Mouse (Mus musculus): ENCODE results near the gene Gnai2. TPM values are rescaled to one million over a fixed set of nuclear protein-coding genes. Genes with fewer than 3 reads are reported as not detected.

Gene Gnai2
- polyA plus RNA-seq, 1 experiment from 2014 or later, result 234 TPM

DNA sequence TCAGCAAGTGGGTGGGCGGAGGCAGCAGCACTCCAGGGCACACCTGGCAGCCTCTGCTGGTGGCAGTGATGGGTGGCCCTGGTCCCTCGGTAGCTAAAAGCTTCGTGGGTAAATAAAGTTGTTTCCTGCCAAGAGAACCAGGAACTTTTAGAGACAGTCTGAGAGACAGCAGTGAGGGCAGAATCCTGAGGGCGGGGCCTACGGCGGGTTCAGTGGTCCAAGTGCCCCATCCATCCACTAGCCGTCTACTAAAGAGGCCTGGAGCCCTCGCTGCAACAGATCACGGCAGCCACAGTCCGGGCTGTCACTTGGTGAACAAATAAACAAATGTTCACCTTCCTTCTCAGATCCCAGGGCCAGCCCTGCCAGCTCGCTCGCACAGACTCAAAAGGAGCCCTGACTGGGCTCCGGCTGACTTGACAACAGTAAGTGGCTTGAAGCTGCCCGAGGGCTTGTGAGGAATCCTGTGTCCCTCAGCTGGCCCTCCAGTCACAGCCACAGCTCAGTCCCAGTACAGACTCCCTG is 5.2 kb downstream of the Gnai2 start:
- no peaks in the 10 kb centered on the region for H3K36me3 ChIP-seq (ENCODE audit: control insufficient read depth, insufficient read depth, low read length)
- H3K4me1 ChIP-seq (ENCODE audit: control insufficient read depth, insufficient read depth, low read length), result peaks cover 76% of the 10 kb centered on the region
- peak overlapping the region; percentile 41; the same call in 1 of the 2 replicates for H3K9ac ChIP-seq (replicated peaks; ENCODE audit: low read depth, low read length)
- H3K4me3 ChIP-seq (ENCODE audit: low read depth, low read length), result no peak overlapping the region
- 0 out of 2 replicates have a peak, but pooled peaks have one; percentile 3 for ATAC-seq (ENCODE audit: low read depth)
- H3K27me3 ChIP-seq (ENCODE audit: control insufficient read depth, insufficient read depth, low read length), result no peaks in the 10 kb centered on the region
- H3K9me3 ChIP-seq (ENCODE audit: control insufficient read depth, low read length), result no peaks in the 10 kb centered on the region
- H3K4me2 ChIP-seq (ENCODE audit: low read depth, low read length), result peak overlapping the region; percentile 27; the same call in 1 of the 2 replicates
- WGBS, result 8% methylated on average over 14 of the region's 14 CpGs
- peak overlapping the region; percentile 90 for H3K27ac ChIP-seq (ENCODE audit: low read depth, low read length)

DNA sequence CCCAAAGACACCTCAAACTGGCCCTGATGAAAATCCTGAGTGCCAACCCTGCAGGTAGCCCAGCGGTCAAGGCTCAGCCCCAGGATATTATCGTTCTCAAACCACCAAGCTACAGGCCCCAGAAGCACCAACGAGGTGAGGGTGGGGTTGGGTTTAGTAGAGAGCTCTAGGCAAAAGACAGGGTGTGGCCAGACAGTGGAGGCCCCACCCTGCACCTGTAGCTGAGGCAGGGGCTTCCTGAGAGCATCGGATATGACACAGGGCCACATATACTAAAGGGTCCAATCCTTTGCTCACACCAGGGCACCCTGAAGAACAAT is 5.8 kb downstream of the Gnai2 start:
- no peaks in the 10 kb centered on the region for H3K36me3 ChIP-seq (ENCODE audit: control insufficient read depth, insufficient read depth, low read length)
- no peaks in the 10 kb centered on the region for H3K9me3 ChIP-seq (ENCODE audit: control insufficient read depth, low read length)
- H3K9ac ChIP-seq (replicated peaks; ENCODE audit: low read depth, low read length), result no peak overlapping the region
- H3K27me3 ChIP-seq (ENCODE audit: control insufficient read depth, insufficient read depth, low read length), result no peaks in the 10 kb centered on the region
- H3K4me1 ChIP-seq (ENCODE audit: control insufficient read depth, insufficient read depth, low read length), result peaks cover 78% of the 10 kb centered on the region
- WGBS, result 19% methylated on average over 4 of the region's 4 CpGs
- H3K4me3 ChIP-seq (ENCODE audit: low read depth, low read length), result no peak overlapping the region
- peak overlapping the region; percentile 27; the same call in 1 of the 2 replicates for H3K4me2 ChIP-seq (ENCODE audit: low read depth, low read length)
- peak overlapping the region; percentile 90 for H3K27ac ChIP-seq (ENCODE audit: low read depth, low read length)
- ATAC-seq (ENCODE audit: low read depth), result no peak

DNA sequence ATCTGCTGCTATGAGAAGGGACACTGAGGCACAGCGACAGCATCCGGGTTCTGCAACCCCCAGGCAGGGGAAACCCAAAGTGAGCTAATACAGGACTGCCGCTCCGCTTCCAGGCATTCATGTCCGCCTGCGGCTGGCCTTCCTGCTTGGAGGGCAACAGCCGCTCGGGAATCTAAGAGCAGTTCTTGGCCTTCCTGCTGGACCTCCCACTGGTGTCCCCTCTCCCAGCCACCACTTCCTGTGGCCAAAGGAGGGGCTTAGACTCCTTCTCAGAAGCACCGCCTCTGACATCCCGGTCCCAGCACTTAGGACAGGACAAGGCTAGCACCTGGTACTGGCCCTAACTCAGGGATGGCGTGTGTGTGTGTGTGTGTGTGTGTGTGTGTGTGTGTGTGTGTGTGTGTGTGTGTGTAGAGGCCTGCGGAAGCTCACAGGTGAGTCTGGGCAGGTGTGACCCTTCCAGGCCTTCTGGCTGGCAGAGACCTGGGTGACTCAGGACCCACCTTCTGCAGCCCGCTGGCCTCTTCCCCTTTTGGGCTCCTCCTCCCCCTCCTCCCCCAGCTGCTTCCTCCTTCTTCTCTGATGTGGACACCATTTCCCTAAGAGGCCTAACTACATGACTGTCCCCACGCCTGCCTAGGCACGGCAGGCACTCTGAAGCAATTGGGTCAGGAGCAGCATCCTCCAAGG is 6.3 kb downstream of the Gnai2 start:
- 39% methylated on average over 15 of the region's 15 CpGs for WGBS
- Histone ChIP-seq H3K27ac (ENCODE audit: low read depth, low read length) (peak overlapping the region; percentile 91), H3K36me3 (ENCODE audit: control insufficient read depth, insufficient read depth, low read length) (no peaks in the 10 kb centered on the region), H3K4me3 (ENCODE audit: low read depth, low read length) (no peak overlapping the region), H3K4me1 (ENCODE audit: control insufficient read depth, insufficient read depth, low read length) (peaks cover 73% of the 10 kb centered on the region), H3K9me3 (ENCODE audit: control insufficient read depth, low read length) (no peaks in the 10 kb centered on the region), H3K9ac (replicated peaks; ENCODE audit: low read depth, low read length) (peak overlapping the region; percentile 48), H3K27me3 (ENCODE audit: control insufficient read depth, insufficient read depth, low read length) (no peaks in the 10 kb centered on the region), H3K4me2 (ENCODE audit: low read depth, low read length) (peak overlapping the region; percentile 27; the same call in 1 of the 2 replicates)
- no peak for ATAC-seq (ENCODE audit: low read depth)

DNA sequence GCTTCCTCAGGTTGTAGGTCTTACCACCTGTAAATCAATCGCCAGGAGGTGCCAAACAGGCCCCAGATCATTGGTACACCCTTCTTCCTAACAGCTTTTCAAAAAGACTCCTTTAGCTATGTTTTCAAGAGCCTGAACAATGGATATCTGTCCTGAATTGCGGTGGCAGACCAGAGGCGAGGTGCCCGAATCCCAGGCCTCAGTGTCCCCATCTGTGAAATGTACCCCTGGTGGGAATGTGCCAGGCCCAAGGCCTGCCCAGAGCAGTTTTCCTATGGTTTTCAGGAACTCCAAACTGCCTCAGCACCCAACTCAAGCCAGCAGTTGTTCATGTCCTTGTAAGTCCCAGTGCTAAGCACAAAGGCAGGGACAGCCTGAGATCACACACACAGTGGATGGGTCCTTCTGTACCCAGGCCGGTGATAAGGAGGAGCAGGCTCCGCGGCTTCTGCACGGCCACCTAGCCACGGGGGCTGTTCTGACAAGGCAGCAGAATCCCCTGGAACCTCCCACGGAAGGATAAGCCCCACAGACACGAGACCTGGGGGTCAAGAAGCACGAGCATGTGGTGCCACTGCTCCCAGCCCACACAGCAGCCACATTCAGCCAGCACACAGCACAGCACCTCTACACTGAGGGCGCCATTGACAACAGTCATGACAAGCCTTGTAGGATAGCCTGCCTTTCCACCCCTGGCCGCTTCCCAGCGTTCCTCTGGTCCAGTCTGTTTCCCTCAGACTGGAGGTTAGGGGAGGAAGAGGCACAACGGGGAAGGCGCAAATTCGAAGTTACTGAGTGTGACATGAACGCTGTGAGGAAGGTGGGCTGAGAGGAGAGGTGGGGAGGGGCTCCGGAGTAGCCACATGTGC is 7.5 kb downstream of the Gnai2 start:
- Histone ChIP-seq H3K27ac (ENCODE audit: low read depth, low read length) (peak overlapping the region; percentile 91), H3K9me3 (ENCODE audit: control insufficient read depth, low read length) (no peaks in the 10 kb centered on the region), H3K4me1 (ENCODE audit: control insufficient read depth, insufficient read depth, low read length) (peaks cover 67% of the 10 kb centered on the region), H3K36me3 (ENCODE audit: control insufficient read depth, insufficient read depth, low read length) (no peaks in the 10 kb centered on the region), H3K27me3 (ENCODE audit: control insufficient read depth, insufficient read depth, low read length) (no peaks in the 10 kb centered on the region), H3K4me3 (ENCODE audit: low read depth, low read length) (no peak overlapping the region), H3K4me2 (ENCODE audit: low read depth, low read length) (peak overlapping the region; percentile 23), H3K9ac (replicated peaks; ENCODE audit: low read depth, low read length) (peak overlapping the region; percentile 48)
- ATAC-seq (ENCODE audit: low read depth), result no peak
- WGBS, result 16% methylated on average over 20 of the region's 20 CpGs

DNA sequence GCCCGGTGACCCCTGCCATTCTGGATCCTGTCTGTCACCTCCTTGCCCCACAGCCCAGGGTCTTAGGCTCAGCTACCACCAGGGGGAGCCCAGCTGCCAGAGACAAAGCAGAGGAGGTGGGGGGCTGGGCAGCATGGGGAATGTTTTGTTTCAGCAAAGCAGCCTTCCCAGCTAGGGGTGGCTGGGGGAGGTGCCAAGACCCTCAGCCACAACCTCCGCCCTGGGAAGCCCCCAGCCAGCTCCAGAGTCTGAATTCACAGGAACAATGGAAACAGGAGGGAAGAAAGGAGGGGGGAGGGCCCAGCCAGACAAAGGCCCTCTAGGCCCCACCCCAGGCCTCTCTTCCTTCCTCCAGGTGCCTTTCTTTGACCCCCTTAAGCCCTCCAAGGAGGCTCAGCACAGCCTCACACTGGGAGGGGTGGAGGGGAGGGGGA is 8.3 kb downstream of the Gnai2 start:
- WGBS, result 5% methylated on average over 2 of the region's 2 CpGs
- peaks cover 59% of the 10 kb centered on the region for H3K4me1 ChIP-seq (ENCODE audit: control insufficient read depth, insufficient read depth, low read length)
- H3K4me3 ChIP-seq (ENCODE audit: low read depth, low read length), result no peak overlapping the region

DNA sequence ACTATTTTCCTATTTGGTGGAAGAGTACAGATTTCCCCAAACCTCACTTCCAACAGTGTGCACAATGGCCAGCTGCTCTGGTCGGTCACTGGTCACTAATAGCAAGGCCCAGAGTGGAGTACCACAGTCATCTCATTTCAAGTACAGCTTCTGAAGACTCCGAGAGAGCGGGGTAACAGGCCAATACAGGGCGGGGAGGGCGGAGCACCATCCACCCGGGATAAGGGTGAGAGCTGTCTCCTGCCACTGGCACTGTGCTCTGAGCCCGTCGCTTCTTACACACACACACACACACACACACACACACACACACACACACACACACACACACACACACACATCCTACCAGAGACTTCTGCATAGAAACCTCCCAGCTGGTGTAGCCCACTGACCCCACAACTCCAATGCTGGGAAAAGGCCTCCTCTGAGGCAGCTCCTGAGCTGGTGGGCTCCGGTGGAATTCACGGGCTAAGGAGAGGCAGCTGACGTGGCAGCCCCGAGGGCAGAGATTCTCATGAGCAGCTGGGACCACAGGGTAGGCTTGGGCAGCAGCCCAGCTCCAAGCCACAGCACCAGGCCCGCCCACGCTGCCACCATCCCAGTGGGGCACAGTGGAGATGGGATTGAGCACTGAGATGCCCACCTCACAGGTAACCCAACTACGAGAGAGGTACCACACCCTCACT is 8.9 kb downstream of the Gnai2 start:
- no peaks in the 10 kb centered on the region for H3K9me3 ChIP-seq (ENCODE audit: control insufficient read depth, low read length)
- H3K4me3 ChIP-seq (ENCODE audit: low read depth, low read length), result no peak overlapping the region
- peak overlapping the region; percentile 23 for H3K4me2 ChIP-seq (ENCODE audit: low read depth, low read length)
- H3K27me3 ChIP-seq (ENCODE audit: control insufficient read depth, insufficient read depth, low read length), result no peaks in the 10 kb centered on the region
- no peaks in the 10 kb centered on the region for H3K36me3 ChIP-seq (ENCODE audit: control insufficient read depth, insufficient read depth, low read length)
- 28% methylated on average over 13 of the region's 15 CpGs for WGBS
- peak overlapping the region; percentile 48 for H3K9ac ChIP-seq (replicated peaks; ENCODE audit: low read depth, low read length)
- peak overlapping the region; percentile 91 for H3K27ac ChIP-seq (ENCODE audit: low read depth, low read length)
- peak; percentile 31; the same call in 1 of the 2 replicates for ATAC-seq (ENCODE audit: low read depth)
- peaks cover 54% of the 10 kb centered on the region for H3K4me1 ChIP-seq (ENCODE audit: control insufficient read depth, insufficient read depth, low read length)

More for the DNA sequence above, 8.3 kb downstream of the Gnai2 start:
- no peaks in the 10 kb centered on the region for H3K9me3 ChIP-seq (ENCODE audit: control insufficient read depth, low read length)
- no peaks in the 10 kb centered on the region for H3K27me3 ChIP-seq (ENCODE audit: control insufficient read depth, insufficient read depth, low read length)
- peak overlapping the region; percentile 48 for H3K9ac ChIP-seq (replicated peaks; ENCODE audit: low read depth, low read length)
- H3K4me2 ChIP-seq (ENCODE audit: low read depth, low read length), result peak overlapping the region; percentile 23
- peak overlapping the region; percentile 91 for H3K27ac ChIP-seq (ENCODE audit: low read depth, low read length)
- peak; percentile 62 for ATAC-seq (ENCODE audit: low read depth)
- H3K36me3 ChIP-seq (ENCODE audit: control insufficient read depth, insufficient read depth, low read length), result no peaks in the 10 kb centered on the region

DNA sequence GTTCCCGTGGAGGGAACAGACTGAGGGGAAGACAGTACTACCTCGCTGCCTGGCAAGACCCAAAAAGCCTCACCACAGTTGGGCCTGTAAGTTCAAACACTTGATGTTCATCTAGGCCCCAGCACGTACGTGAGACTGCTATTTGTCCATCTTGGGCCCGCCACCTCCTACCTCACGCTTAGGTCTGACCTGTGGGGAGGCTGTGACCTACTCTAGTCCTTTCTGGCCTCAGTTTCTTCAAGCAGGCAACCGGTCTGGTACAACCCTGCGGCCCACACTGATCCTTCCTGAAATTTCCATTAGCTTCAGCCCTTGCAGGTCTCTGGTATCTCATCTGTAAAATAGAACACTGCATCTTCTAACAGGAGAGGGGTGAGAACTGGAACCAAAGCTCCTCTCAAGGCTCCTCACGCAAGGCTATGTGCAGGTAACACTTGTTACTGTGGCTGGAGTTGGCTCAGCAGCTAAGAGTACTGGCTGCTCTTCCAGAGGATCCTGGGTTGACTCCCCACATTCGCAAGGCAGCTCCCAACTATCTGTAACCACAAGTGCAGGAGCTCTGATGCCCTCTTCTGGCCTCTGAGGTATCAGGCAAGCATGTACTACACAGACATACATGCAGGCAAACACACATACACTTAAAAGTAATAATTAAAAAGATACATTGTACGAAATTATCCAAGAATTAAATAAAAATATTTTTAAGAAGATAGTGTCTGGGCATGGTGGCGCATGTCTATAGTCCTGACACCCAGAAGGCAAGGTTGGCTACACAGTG is 9.6 kb downstream of the Gnai2 start:
- H3K36me3 ChIP-seq (ENCODE audit: control insufficient read depth, insufficient read depth, low read length), result no peaks in the 10 kb centered on the region; the same call in 1 of the 2 replicates
- H3K9me3 ChIP-seq (ENCODE audit: control insufficient read depth, low read length), result no peaks in the 10 kb centered on the region
- H3K4me2 ChIP-seq (ENCODE audit: low read depth, low read length), result 0 out of 2 replicates have a peak overlapping the region, but pooled peaks have one; percentile 23
- 0 out of 2 replicates have a peak overlapping the region, but pooled peaks have one; percentile 91 for H3K27ac ChIP-seq (ENCODE audit: low read depth, low read length)
- H3K4me1 ChIP-seq (ENCODE audit: control insufficient read depth, insufficient read depth, low read length), result peaks cover 50% of the 10 kb centered on the region
- ATAC-seq (ENCODE audit: low read depth), result no peak
- H3K9ac ChIP-seq (replicated peaks; ENCODE audit: low read depth, low read length), result no peak overlapping the region
- H3K4me3 ChIP-seq (ENCODE audit: low read depth, low read length), result no peak overlapping the region
- 87% methylated on average over 12 of the region's 12 CpGs for WGBS
- H3K27me3 ChIP-seq (ENCODE audit: control insufficient read depth, insufficient read depth, low read length), result no peaks in the 10 kb centered on the region

DNA sequence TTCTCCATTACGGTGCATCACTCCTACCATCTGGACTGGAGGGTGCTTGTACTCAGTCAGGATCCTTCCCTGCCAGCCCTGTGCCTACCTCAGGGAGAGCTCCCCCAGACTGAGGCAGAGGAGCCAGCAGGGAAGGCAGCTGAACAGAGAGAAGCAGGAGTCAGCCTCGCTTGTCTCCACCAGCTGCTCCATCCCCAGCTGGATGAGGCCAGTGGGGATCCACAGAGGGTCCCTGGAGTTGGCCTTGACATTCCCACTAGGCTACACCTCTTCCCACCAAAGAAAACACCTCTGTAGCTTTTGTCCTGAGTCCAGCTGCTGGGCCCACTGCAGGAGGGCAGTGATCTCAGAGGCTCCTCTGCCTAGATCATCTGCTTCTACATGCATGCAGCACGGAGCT is 10.2 kb downstream of the Gnai2 start:
- peak overlapping the region; percentile 39 for H3K27ac ChIP-seq (ENCODE audit: low read depth, low read length)
- H3K4me3 ChIP-seq (ENCODE audit: low read depth, low read length), result no peak overlapping the region
- no peaks in the 10 kb centered on the region for H3K9me3 ChIP-seq (ENCODE audit: control insufficient read depth, low read length)
- no peak overlapping the region for H3K4me2 ChIP-seq (ENCODE audit: low read depth, low read length)
- H3K36me3 ChIP-seq (ENCODE audit: control insufficient read depth, insufficient read depth, low read length), result peaks cover under 1% of the 10 kb centered on the region; the same call in 1 of the 2 replicates
- 77% methylated on average over 3 of the region's 3 CpGs for WGBS
- no peak overlapping the region for H3K9ac ChIP-seq (replicated peaks; ENCODE audit: low read depth, low read length)
- peaks cover 44% of the 10 kb centered on the region for H3K4me1 ChIP-seq (ENCODE audit: control insufficient read depth, insufficient read depth, low read length)
- ATAC-seq (ENCODE audit: low read depth), result no peak
- H3K27me3 ChIP-seq (ENCODE audit: control insufficient read depth, insufficient read depth, low read length), result no peaks in the 10 kb centered on the region

All from neural tube, embryonic 14.5 days (tissue).